In the genomic region with DNA sequence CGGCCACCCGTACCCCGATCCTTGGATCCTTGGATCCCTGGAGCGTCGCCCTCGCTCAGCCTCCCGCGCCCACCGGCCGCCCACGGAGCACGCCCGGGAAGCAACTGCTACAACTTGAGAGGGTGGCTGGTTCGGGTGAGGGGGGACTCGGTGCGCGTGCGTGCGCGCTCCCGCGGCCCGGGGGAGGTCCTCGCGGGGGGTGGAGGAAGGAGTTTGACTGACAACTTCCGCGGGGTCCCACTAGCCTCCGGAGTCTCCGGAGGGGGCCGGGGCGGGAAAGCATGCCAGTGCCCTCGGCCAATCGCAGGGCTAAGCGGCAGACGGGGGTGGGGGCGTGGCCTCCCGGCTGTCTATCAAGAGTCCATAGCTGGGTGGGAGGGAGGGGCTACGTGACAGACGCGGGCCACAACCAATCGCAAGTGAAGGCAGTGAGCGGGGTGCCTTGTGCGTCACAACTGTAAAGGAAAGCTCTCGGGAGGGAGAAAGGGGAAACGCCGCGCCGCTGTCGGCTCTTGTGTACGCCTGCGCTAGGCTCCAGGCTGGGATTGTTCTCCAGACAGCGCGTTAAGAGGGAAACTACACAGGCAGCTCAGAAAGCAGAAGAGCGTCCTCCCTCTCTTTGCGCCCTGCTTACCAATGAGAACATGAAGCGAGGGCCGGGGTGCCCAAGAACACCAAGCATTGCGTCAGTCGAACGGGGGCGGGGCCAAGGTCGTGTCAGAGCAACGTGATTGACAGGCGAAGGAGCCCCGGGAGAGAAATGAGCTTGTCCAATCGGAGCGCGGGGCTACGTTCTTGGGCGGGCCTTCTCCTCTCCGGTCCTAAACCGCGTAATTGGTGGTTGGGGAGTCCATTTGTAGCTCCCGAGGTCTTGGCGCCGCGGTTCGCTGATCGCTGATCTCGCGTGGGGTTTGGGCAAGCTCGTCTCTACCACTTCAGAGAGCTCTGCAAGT, we compare ENCODE assay signal across 8 mouse cellular contexts. TPM values are rescaled to one million over a fixed set of nuclear protein-coding genes. Genes with fewer than 3 reads are reported as not detected.
DNase-seq lines count a peak whose midpoint lies in the region; ATAC-seq lines count a peak whose summit lies in the region.

No protein-coding gene starts in this region.

- peak; percentile 100 for DNase-seq in adipocyte (ENCODE audit: low spot score)
- DNase-seq in embryo, embryonic 10 days (ENCODE audit: low spot score): peak; percentile 100
- DNase-seq in gastrocnemius, postnatal 10 days: peak; percentile 99
- peak; percentile 99 for DNase-seq in induced T-regulatory cell, adult 2 months (ENCODE audit: low read depth)
- peak; percentile 97 to 99 for DNase-seq in left cerebral cortex, adult 9 months (ENCODE audit: low spot score in 2 of 2)
- peak; percentile 99 for DNase-seq in right cerebral cortex, postnatal 14 days
- peak; percentile 98 to 99 for DNase-seq in urinary bladder, postnatal 36 days (ENCODE audit: low spot score in 2 of 2)

- ATAC-seq in megakaryocyte progenitor cell, adult 5-6 weeks (replicated peaks; ENCODE audit: poor library complexity): peak; percentile 80

RNA-seq across cellular contexts. Expression of a gene that starts 5.9 kb away (rescaled TPM):
- 10 to 100 TPM; 68.2 to 69.3 TPM for total RNA-seq in gastrocnemius, postnatal 10 days (2021)
- 124 and 129 TPM in 2 replicates for total RNA-seq in megakaryocyte progenitor cell, adult 5-6 weeks (2015)
- total RNA-seq in megakaryocyte progenitor cell, adult 5-6 weeks (2017): 125 and 139 TPM in 2 replicates

Comparison
In these comparisons a context has a peak if more than half of its experiments do, and no peak if none do; other contexts are left out.
1. Peak in every context shown above with its lines: DNase-seq and ATAC-seq.